Mouse (Mus musculus) hindbrain, embryonic 11.5 days (tissue): Measurements from ENCODE around the gene Epas1. TPM values are rescaled to one million over a fixed set of nuclear protein-coding genes. Genes with fewer than 3 reads are reported as not detected.

ENCODE experiments used
- ATAC-seq: fragments of 200-750 bp; cut with Nextera tagmentation; 2 replicates; pipeline ENCODE4 v1.8.0; 2017; ENCODE audit warnings: mild to moderate bottlenecking, moderate TSS enrichment, moderate library complexity; ENCODE audit not compliant: low FRiP score
- DNase-seq: peaks from one replicate; pipeline ENCODE4 v3.0.0-alpha.2; 2015; ENCODE audit warnings: low spot score
- H3K27ac ChIP-seq: fragments of 300-500 bp; sonication (generic); 2 replicates; pipeline ENCODE4 v1.5.1; 2014; ENCODE audit warnings: mild to moderate bottlenecking, low read depth, low read length
- H3K27me3 ChIP-seq: fragments of 300-500 bp; sonication (generic); 2 replicates; pipeline ENCODE4 v1.6.1; 2014; ENCODE audit warnings: mild to moderate bottlenecking, low read length, moderate library complexity, mixed read lengths; ENCODE audit not compliant: control insufficient read depth, insufficient read depth
- H3K36me3 ChIP-seq: fragments of 300-500 bp; sonication (generic); 2 replicates; pipeline ENCODE4 v1.6.1; 2014; ENCODE audit warnings: mild to moderate bottlenecking, low read length, moderate library complexity, mixed read lengths; ENCODE audit not compliant: control insufficient read depth, insufficient read depth
- H3K4me1 ChIP-seq: fragments of 300-500 bp; sonication (generic); replicated peaks from 2 replicates; pipeline ENCODE4 v1.6.1; 2014; ENCODE audit warnings: low read length, mixed read lengths; ENCODE audit not compliant: control insufficient read depth, insufficient read depth
- H3K4me2 ChIP-seq: fragments of 300-500 bp; sonication (generic); replicated peaks from 2 replicates; pipeline ENCODE4 v1.6.1; 2014; ENCODE audit warnings: mild to moderate bottlenecking, low read depth, low read length
- H3K4me3 ChIP-seq: fragments of 300-500 bp; sonication (generic); 2 replicates; pipeline ENCODE4 v1.5.1; 2014; ENCODE audit warnings: low read depth, low read length
- H3K9ac ChIP-seq: fragments of 300-500 bp; sonication (generic); 2 replicates; pipeline ENCODE4 v1.6.1; 2014; ENCODE audit warnings: low read depth, low read length
- H3K9me3 ChIP-seq: fragments of 300-500 bp; sonication (generic); 2 replicates; pipeline ENCODE4 v1.6.1; 2016; ENCODE audit warnings: low read length; ENCODE audit not compliant: control insufficient read depth
- WGBS: fragments of 180-500 bp; shearing (Covaris S2); extraction: QIAGEN DNeasy Blood & Tissue Kit; methylation state at CpG from one replicate; pipeline ENCODE4 v1.1.7; 2014; 5-methylcytosine and 5-hydroxymethylcytosine counted together
- polyA plus RNA-seq: library from polyadenylated mRNA; unstranded; fragments of >200 nt; fragmentation: Nextera tagmentation; extraction: Ambion mirVana; gene quantifications from 2 replicates; pipeline ENCODE4 v1.2.1, GENCODE M21; 2014

Gene Epas1
- polyA plus RNA-seq, 1 experiment from 2014 or later, result 6.4 TPM

- ATAC-seq (no peak), DNase-seq (no peak)
- no peaks in the 10 kb centered on the region for H3K36me3 ChIP-seq
- H3K9me3 ChIP-seq, result no peaks in the 10 kb centered on the region
- peaks cover 38% of the 10 kb centered on the region for H3K27me3 ChIP-seq
- no peak overlapping the region for H3K4me3 ChIP-seq
- H3K4me1 ChIP-seq, result peaks cover 9% of the 10 kb centered on the region; the same call in 1 of the 2 replicates
- WGBS, result 66% methylated on average over 10 of the region's 10 CpGs
- no peak overlapping the region for H3K4me2 ChIP-seq
- no peak overlapping the region for H3K9ac ChIP-seq
- H3K27ac ChIP-seq, result no peak overlapping the region
Measured at GRCm38 (mm10) chr17:86751373-86751871, 2.1 kb upstream of the Epas1 start.

- DNase-seq (peak; percentile 61), ATAC-seq (peak; percentile 46; the same call in 1 of the 2 replicates)
- peak overlapping the region; percentile 75 for H3K4me2 ChIP-seq
- H3K9ac ChIP-seq, result 0 out of 2 replicates have a peak overlapping the region, but pooled peaks have one; percentile 33
- H3K4me3 ChIP-seq, result peak overlapping the region; percentile 46
- peaks cover 39% of the 10 kb centered on the region for H3K27me3 ChIP-seq
- no peaks in the 10 kb centered on the region for H3K9me3 ChIP-seq
- peaks cover 9% of the 10 kb centered on the region; the same call in 1 of the 2 replicates for H3K4me1 ChIP-seq
- no peaks in the 10 kb centered on the region for H3K36me3 ChIP-seq
- WGBS, result under 1% methylated on average over 55 of the region's 55 CpGs
- H3K27ac ChIP-seq, result no peak overlapping the region
Measured at GRCm38 (mm10) chr17:86753931-86754805, 668 bp downstream of the Epas1 start.

- Histone ChIP-seq H3K27ac (no peak overlapping the region), H3K4me2 (peak overlapping the region; percentile 75), H3K4me1 (peaks cover 9% of the 10 kb centered on the region; the same call in 1 of the 2 replicates), H3K36me3 (no peaks in the 10 kb centered on the region), H3K9me3 (no peaks in the 10 kb centered on the region), H3K9ac (no peak overlapping the region), H3K4me3 (peak overlapping the region; percentile 46), H3K27me3 (peaks cover 39% of the 10 kb centered on the region)
- DNase-seq (peak; percentile 61), ATAC-seq (no peak)
- 1% methylated on average over 52 of the region's 52 CpGs for WGBS
Measured at GRCm38 (mm10) chr17:86754806-86755571, 1.5 kb downstream of the Epas1 start.

- no peaks in the 10 kb centered on the region for H3K9me3 ChIP-seq
- H3K27me3 ChIP-seq, result peaks cover 39% of the 10 kb centered on the region
- H3K4me3 ChIP-seq, result peak overlapping the region; percentile 46; the same call in 1 of the 2 replicates
- no peak overlapping the region for H3K27ac ChIP-seq
- no peak overlapping the region for H3K9ac ChIP-seq
- no peak overlapping the region for H3K4me2 ChIP-seq
- H3K36me3 ChIP-seq, result no peaks in the 10 kb centered on the region
- ATAC-seq (no peak), DNase-seq (peak; percentile 37)
- WGBS, result 20% methylated on average over 11 of the region's 11 CpGs
- H3K4me1 ChIP-seq, result peaks cover 9% of the 10 kb centered on the region; the same call in 1 of the 2 replicates
Measured at GRCm38 (mm10) chr17:86755581-86756195, 2.2 kb downstream of the Epas1 start.

- H3K4me2 ChIP-seq, result no peak overlapping the region
- DNase-seq (no peak), ATAC-seq (no peak)
- H3K9me3 ChIP-seq, result no peaks in the 10 kb centered on the region
- H3K4me3 ChIP-seq, result no peak overlapping the region
- peaks cover 35% of the 10 kb centered on the region for H3K27me3 ChIP-seq
- no peaks in the 10 kb centered on the region for H3K36me3 ChIP-seq
- H3K27ac ChIP-seq, result no peak overlapping the region
- peaks cover 9% of the 10 kb centered on the region; the same call in 1 of the 2 replicates for H3K4me1 ChIP-seq
- 41% methylated on average over 2 of the region's 2 CpGs for WGBS
- H3K9ac ChIP-seq, result no peak overlapping the region
Measured at GRCm38 (mm10) chr17:86757621-86758020, 4.1 kb downstream of the Epas1 start.

- H3K4me2 ChIP-seq, result no peak overlapping the region
- no peak overlapping the region for H3K27ac ChIP-seq
- no peak overlapping the region for H3K4me3 ChIP-seq
- DNase-seq (no peak), ATAC-seq (no peak)
- H3K9me3 ChIP-seq, result no peaks in the 10 kb centered on the region
- H3K9ac ChIP-seq, result no peak overlapping the region
- no peaks in the 10 kb centered on the region for H3K4me1 ChIP-seq
- 87% methylated on average over 5 of the region's 5 CpGs for WGBS
- H3K36me3 ChIP-seq, result no peaks in the 10 kb centered on the region
- no peaks in the 10 kb centered on the region for H3K27me3 ChIP-seq
Measured at GRCm38 (mm10) chr17:86761859-86762258, 8.4 kb downstream of the Epas1 start.

- H3K27ac ChIP-seq, result no peak overlapping the region
- no peak for ATAC-seq
- no peak overlapping the region for H3K4me2 ChIP-seq
- H3K4me1 ChIP-seq, result no peaks in the 10 kb centered on the region
- WGBS, result 90% methylated on average over 11 of the region's 11 CpGs
- DNase-seq, result no peak
- H3K4me3 ChIP-seq, result no peak overlapping the region
- no peaks in the 10 kb centered on the region for H3K9me3 ChIP-seq
- no peaks in the 10 kb centered on the region for H3K27me3 ChIP-seq
- H3K36me3 ChIP-seq, result no peaks in the 10 kb centered on the region
- no peak overlapping the region for H3K9ac ChIP-seq
Measured at GRCm38 (mm10) chr17:86762479-86763242, 9.2 kb downstream of the Epas1 start.
